Mouse (Mus musculus) brain, adult 2 months (tissue): ENCODE data around the gene Nrgn.
A peak's percentile ranks its signal among the peaks of the same experiment; 100 is the strongest.

Source experiments
- DNase-seq: peaks from one replicate; pipeline ENCODE4 v3.0.0; 2011; ENCODE audit warnings: low read depth, low spot score

The Nrgn gene

DNA sequence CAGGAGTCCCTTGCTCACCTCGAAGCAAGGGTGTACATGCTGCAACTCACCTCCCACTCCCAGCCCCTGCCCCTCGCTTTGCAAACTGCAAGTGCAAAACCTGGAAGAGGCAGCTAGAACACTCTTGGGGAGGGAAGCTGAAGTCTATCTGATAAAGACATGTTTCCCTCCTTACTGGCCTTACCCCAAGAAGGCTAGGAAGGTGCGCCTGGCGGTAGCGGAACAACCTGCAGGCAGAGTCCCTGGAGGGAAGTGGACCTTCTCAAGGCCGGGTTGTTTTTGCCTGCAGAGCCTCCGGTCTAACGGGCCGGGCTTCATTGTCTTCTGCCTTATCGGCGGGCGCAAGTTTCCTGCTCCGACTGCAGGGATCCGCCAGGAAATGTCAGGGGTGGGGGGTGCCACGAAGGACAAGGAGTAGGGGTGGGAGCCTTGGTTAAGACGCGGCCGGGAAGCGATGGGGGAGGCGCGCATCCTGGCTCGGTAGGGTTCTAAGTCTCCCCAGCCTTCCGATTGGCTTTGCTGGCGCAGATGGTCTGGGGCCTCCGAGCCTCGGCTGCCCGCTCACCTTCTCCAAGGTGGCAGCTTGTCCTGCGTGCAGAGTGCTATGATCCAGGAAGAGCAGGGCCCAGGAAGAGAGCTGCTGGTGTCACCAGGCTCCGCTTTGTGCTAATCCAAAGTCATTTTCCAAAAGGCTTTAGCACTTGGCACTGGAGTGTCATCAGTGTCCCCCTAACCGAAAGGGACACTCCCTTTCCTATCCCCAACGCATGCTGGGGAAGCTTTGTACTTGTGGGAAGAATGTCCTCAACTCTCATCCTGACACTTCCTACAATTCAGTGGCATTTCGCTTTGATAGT is 22.4 kb downstream of the Nrgn start:
- DNase-seq, result peak; percentile 70

DNA sequence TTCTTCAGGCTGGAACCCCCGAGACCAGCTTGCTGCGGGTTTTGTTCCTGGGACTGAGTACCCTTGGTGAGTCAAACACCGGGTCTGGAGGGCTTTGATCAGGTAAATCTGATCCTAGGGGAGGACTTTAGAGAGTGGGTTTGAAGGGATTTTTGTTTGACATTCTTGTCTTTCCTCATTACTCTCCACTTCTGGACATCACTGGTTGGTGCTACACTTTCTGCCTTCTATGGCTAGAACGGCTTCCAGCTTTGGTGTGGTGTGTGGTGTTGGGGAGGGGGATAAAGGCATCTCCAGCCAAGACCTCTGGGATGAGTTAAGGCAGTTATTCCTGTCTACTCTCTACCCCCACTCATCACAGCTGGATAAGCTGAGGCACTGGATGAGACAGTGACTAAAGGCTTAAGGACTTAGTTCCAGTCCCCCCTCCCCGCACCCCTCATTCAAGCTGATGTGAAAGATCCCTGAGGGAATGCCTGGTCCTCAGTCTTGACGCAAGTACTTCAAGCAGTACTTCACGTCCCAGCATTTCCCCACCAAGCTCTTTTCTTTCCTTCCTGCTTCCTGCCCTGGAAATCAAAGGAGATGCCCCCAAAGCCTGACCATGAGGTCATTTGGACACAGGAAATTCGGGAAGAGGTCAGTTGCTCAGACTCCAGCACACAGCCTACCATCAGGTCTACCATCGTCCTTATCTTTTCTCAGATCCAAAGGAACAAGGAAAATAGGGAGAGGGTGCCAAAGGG is 24.3 kb downstream of the Nrgn start:
- DNase-seq, result no peak

DNA sequence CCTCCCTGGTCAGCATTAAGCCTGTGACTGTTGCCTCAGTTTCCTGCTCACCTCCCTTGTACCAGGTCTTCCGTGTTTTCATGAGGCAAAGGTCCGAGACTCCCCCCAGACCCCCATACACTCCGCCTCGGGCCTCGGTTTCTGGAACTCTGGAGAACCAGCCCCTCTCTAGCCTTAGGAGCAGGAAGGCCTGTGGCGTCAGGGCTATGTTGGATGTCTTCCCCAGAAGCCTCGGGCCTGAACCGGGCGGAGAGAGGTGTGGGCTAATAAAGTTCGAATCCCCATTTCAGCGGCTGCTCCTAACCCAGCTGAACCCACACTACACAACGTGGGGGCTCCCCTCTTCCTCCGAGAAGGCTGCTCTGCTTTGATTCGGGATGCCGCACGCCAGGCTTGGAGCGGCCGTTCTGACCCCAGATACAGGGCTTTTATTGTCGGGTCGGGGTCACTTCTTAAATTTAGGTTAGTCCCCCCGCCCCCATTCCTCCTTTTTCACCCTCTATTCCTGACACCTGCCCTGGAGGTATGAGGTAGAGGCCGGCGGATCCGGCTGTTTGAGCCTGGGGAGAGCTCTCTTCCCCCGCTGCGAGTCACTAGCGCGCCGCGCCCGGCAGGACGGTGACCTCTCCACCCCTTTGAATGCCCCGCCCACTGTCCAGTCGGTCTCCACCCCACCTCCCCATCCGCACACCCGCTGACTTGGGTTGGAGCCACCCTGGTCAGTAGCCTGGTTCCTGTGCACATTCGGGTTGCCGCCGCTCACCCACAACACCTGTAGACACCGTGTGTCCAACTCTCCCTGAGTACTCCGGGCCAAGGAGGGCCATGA is 25.1 kb downstream of the Nrgn start, which contains the start of gene Esam:
Gene Esam (plus strand): TSS at position 683 of the 829 bp plus-strand sequence.
- no peak for DNase-seq

DNA sequence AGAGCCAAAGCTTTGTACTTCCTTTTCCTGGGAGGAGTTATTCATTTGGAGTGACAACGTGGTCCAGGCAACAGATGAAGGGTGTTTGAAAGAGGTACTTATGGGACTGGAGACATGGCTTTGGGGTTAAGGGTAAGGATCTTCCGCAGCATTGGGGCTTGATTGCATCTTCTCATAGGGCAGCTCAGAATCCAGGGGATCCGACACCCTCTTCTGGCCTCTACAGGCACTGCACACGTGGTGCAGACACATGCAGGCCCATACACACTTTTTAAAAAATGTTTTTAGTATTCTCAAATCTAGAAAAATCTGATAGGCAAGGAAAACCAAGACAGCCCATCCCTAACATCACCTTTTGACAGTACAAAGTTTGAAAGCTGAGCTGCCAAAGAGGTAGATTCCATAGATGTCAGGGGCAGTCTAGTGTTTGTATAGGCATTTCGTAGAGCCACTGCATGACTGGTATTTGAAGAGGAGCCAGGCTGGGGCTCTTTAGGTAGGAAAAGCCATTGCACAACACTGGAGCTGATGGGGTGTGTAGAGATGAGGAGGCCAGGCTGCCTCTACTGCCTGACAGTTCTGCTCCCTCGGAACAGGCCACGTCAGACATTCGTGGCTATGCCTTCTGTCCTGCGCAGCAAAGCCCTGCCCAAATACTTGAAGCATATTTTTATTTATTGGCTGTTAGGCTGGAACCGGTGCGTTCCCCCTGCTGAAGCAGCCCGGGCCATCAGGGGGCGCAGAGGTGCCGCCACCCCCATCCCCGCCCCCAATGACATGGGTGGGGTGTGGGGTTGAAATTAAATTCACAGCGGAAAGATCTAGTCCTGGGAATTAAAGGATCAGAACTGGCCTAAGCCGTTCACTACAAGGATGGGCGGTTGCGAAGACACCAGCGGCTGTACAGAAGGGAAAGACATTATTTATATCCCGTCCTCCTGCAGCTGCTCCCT is 26.0 kb downstream of the Nrgn start:
- no peak for DNase-seq

DNA sequence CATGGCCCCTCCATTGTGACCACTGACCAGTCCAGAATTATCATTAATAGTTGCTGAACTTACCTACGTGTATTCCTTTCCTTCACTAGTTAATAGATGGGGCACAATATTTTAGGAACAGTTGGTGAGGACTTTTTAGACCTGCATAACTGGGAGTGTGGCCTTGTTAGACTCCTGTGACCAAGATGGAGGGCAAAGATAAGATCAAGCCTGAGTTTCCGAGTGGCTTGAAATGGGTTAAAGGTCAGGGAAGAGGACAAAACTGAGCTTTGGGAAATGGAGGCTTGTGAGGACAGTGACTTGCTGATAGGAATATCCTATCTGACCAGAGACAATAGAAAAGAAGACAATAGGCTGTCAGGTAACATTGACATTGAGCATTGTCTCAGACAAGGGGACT is 27.2 kb downstream of the Nrgn start:
- DNase-seq, result no peak

DNA sequence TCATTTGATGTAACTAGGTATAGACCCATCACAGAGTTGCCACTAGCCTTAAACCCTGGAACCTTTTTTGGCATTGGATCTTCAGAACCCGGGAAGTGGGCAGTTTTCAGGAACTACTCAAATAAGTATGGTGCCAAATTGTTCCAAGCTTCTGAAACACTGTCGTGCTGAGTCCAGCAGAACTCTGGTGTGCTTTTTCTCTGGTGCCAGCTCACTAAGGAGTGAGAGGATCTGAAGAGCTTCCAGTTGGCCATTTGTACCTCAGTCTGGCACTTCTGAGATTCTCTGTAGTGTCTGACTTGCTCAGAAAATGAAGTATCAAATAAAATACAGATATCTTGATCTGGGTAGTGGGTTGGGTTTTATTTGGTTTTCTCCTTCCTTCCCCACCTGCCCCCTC is 32.7 kb downstream of the Nrgn start:
- DNase-seq, result peak; percentile 74

DNA sequence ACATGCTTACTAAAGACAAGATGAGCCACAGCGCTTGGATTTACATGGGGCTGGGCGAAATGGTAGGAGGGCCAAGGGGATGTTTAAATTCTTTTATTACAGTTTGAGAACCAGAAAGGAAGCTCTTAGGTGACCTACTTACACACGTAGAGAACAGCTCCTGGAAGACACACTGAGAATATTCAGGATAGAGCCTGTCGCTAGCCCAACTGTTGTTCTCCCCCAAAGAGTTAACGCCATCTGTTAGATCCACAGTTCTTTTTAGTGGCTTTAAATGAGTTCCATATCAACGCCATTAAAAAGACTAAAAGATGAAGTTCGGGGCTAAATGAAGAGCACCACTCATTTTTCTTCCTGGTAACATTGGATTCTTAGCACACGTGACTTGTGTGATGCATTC is 33.7 kb downstream of the Nrgn start:
- peak; percentile 87 for DNase-seq

DNA sequence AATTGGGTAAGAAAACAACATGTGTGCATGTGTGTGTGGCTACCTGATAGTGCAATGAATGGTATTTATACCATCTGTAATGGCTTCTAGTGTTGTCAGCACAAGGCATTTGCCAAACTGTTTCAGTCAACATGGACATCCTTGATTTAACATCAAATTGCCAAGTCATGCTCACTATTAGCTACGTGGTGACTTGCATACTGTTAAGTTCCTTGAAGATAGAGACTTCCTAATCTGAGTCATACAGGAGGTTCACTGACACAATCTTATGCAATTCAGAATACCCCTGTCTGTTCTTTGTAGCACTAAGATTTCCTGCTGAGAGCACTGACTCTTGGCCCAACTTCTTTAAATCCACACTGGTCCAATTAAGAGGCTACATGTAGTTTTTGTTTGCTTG is 35.2 kb downstream of the Nrgn start:
- DNase-seq, result no peak

DNA sequence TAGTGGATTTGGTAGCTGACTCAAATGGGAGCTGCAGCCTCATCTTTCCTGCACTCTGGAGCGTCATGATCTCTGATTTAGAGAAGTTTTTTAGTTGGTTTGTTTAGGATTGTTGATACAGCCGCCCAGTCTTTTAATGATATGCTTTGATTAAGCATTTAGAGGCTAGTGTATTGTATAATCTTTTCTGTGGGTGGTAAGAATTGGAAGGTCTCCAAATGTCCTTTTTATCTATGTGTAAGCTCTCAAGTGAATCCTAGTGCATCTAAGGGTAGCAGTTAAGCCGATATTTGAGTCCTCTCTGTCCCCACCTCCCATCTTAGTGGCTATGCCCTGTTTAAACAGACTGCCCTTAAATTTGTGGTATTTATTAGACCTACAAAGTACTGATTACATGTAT is 38.2 kb downstream of the Nrgn start:
- peak; percentile 40 for DNase-seq

DNA sequence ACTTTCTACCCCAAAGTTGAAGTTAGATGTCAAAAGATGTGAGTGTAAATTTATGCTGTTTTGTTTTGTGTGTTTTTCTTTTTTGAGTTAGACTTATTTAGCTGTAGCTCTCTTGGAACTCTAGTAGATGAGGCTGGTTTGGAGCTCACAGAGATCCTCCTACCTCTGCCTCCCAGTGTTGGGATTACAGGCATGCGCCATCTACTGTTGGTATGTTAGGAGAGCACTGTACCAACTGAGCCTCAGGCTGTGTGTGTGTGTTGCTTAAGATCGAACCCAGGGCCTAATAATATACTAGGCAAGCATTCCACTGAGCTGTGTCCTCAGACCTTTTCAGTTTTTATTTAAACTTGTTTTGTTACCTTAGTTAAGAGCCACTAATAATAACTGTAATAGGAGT is 40.6 kb downstream of the Nrgn start:
- no peak for DNase-seq

DNA sequence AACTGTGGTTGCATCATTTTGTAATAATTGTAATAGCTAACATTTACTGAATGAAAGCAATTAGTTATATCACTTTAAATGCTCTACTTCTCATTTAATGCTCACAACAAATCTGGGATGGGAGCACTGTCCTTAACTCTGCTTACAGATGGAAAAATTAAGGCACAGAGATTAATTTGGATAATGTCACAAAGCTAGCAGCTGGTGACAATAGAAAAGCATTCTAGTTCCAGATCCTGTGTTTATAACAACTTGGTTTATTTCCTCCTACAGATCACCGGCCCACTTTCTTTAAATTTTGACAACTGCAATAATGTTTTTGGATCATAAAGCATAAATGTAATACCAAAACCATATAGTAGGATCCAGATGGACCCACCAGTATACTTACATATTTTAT is 46.7 kb downstream of the Nrgn start:
- DNase-seq, result no peak

DNA sequence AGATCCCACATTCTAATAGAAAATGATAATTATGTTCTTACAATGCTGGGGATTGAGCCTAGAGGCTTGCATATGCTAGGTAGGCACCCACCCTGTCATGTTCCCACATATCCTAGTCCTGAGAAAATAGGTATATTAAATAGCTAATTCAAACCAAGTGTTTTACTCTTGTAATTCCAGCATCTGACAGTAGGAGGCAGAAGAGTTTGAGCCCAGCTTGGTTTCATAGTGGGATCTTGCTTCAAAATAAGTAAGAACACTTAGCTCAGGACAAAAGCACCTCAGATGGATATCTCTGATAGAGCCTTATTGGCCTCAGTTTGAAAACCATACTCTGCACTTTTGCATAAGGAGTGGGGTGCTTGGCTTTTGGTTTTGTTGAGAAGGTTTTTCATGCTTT is 48.4 kb downstream of the Nrgn start:
- no peak for DNase-seq

DNA sequence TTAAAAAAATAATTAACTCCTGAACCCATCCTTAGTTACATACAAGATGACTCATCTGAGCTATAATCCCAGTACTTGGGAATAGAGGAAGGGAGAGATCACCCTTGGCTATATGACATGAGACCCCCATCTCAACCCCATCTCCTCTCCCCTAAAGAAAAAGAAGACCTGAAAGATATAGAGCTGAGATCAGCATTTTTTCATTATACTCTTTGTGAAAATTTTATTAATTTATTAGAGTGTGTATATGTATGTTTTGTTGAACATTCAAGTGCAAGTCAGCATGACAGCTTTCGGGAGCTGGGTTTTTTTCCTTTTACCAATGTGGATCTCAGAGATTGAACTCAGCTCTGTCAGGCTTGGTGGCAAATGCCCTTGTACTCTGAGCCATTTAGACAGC is 51.5 kb downstream of the Nrgn start:
- DNase-seq, result no peak

DNA sequence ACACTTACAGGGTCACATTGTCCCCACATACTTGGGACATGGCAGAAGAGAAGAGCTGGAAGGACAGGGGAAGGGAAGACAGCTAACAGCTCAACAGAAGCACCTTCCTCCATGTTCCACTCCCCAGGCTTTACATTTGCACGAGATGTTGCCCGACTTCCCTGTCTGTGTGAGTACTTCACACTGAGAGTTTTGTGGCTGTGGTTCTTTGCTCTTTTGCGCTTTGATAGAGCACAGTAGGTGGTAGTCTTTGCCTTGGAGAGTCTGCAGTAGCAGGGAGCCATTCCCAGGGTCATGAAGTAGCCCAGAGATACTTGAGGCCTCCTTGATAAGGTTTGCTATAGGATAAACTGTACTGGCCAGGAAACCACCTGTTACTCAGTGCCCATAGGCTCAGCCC is 52.5 kb downstream of the Nrgn start:
- no peak for DNase-seq

DNA sequence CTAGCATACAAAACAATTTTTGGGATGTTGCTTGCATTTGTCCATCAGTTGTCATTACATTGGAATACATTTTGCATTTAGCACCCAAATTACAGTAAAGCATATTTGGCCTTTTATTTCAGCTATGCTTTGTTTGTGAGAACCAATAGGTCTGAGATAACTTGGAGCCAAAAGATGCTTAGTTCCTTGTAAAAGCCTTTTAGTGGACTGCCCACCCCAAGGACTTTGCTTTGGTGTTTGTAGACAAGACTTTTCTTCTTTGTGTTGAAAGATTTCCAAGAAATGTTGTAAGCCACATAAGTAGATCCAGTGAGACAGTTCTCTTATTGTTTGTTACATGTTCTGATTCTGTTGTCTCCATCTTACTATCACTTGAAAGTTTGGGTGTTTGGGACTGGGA is 56.4 kb downstream of the Nrgn start:
- DNase-seq, result no peak

DNA sequence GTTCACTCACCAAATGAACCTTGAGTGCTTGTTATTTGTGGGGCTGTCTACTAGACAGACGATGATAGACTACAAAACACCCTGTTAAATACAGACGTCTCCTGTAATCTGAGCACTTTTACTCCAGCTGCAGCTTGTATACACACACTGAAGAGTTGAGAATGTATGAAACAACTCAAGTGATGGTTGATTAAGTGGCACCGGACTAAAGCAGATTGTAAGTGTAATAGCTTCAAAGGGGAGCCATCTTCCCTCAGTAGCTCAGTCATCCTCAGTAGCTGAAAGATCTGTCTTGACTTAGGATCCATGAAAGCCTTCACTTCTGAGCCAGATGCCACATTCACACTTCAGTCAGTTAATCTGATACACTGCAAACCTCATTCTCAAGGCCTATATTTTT is 56.9 kb downstream of the Nrgn start:
- DNase-seq, result no peak
